Mouse (Mus musculus) gastrocnemius, adult 2 months (tissue): ENCODE data around the gene Spin2c. TPM values are rescaled to one million over a fixed set of nuclear protein-coding genes. Genes with fewer than 3 reads are reported as not detected.

Experiments used
- DNase-seq: peaks from one replicate; pipeline ENCODE4 v3.0.0; 2022
- H3K27ac ChIP-seq: fragments of 200-600 bp; 2 replicates; pipeline ENCODE4 v1.8.1; 2022; ENCODE audit warnings: mild to moderate bottlenecking
- H3K4me3 ChIP-seq: fragments of 200-600 bp; 2 replicates; pipeline ENCODE4 v1.8.1; 2022; ENCODE audit warnings: mild to moderate bottlenecking, moderate library complexity
- CTCF ChIP-seq: fragments of 200-600 bp; IDR thresholded peaks from 2 replicates; pipeline ENCODE4 v1.8.1; 2022; ENCODE audit warnings: antibody characterized with exemption, mild to moderate bottlenecking, moderate library complexity
- intact Hi-C: fragments of 180-260 bp; cut with DNase I; formaldehyde crosslinking; loops from one replicate; pipeline ENCODE4 v1.15.1; 2025
- long read RNA-seq, 2 experiments: library from polyadenylated mRNA; stranded (forward); transcript quantifications; one replicate each; pipeline ENCODE4 v2.0.0; 2021
- total RNA-seq, 2 experiments: library from RNA; stranded (reverse); gene quantifications; 2 replicates each; pipeline ENCODE4 v1.2.3; 2021

Spin2c gene
- not detected for total RNA-seq
- long read RNA-seq, experiment 1, result 0 reads
- long read RNA-seq, experiment 2, result 0 reads

DNA sequence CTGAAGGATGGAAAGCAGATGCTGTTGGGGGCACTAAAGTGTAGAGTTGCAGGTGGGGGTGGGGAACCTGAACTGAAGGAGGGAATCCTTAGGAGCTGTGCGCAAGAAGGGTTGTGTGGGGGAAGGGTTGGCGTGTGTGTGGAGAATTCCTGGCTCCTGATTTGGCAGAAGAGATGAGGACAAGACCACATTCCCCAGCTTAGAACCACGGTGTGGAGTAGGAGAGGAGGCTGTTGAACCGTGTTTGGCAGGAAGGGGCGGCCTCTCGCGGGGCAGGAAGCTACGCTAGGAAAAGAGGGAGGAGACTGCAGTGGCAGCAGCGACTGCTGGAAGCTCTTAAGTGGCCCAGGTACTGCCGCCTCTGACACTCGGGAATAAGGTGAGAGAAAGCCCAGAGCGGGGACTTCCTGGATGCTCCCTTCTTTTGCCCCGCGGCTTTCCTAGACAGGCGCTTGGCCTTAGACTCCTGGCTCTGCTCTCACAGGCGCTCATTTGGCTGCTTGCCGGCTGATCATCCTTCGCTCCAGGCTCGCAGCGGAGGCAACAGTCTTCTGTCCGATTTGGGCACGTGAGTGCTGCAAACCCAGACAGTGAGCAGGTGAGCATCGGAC lies at the start of gene Spin2c:
TSS of gene Spin2c (plus strand) at position 275 of the 611 bp plus-strand sequence.
- no peak for TF ChIP-seq CTCF
- intact Hi-C loops, result no loop called here
- peak within 1 kb of the TSS; percentile 71 for H3K4me3 ChIP-seq
- peak; percentile 37 for DNase-seq
- H3K27ac ChIP-seq, result no peak within 1 kb of the TSS

DNA sequence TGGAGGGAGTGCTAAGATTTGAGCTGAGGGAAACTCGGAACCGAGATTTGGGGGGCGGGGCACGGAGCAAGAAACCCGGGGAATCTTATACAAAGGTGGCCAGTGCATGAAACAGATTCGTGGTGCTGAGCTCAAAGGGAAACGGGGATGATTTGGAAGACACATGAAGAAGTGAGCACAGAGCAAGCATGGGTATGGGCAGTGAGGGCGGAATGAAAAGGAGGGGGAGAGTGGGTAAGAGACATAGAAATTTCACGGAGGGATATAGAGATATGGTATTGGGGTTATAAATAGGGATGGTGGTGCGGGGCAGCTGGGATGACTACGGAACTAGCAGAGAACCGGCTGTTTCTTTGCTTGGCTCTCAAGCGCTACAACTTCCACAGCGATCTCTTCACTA lies 581 bp downstream of the Spin2c start:
- H3K4me3 ChIP-seq, result peak overlapping the region; percentile 71
- H3K27ac ChIP-seq, result no peak overlapping the region
- intact Hi-C loops, result no loop called here
- no peak for TF ChIP-seq CTCF
- no peak for DNase-seq

Other genes with a start within 250 kb of the Spin2c start
- 1 to 10 TPM; 1.3 to 1.8 TPM for gene Kctd12b, start 135.8 kb upstream of the Spin2c start, total RNA-seq
- 10 to 100 TPM; 20.4 to 24.4 TPM for gene Nbdy, start 108.6 kb upstream of the Spin2c start, total RNA-seq
- gene Samt1, start 180.4 kb downstream of the Spin2c start, total RNA-seq, result not detected
- not detected for gene 4921511M17Rik, start 201.6 kb downstream of the Spin2c start, total RNA-seq
- not detected for gene Gm10057, start 222.8 kb downstream of the Spin2c start, total RNA-seq